Mouse (Mus musculus) liver, adult (tissue): Measurements from ENCODE around the gene Trappc1.

ENCODE experiments used
- GATA4 ChIP-seq: IDR thresholded peaks from 2 replicates; pipeline ENCODE4 v1.6.1; 2014; ENCODE audit warnings: mild to moderate bottlenecking, low read length; ENCODE audit not compliant: insufficient replicate concordance

Gene Trappc1

DNA sequence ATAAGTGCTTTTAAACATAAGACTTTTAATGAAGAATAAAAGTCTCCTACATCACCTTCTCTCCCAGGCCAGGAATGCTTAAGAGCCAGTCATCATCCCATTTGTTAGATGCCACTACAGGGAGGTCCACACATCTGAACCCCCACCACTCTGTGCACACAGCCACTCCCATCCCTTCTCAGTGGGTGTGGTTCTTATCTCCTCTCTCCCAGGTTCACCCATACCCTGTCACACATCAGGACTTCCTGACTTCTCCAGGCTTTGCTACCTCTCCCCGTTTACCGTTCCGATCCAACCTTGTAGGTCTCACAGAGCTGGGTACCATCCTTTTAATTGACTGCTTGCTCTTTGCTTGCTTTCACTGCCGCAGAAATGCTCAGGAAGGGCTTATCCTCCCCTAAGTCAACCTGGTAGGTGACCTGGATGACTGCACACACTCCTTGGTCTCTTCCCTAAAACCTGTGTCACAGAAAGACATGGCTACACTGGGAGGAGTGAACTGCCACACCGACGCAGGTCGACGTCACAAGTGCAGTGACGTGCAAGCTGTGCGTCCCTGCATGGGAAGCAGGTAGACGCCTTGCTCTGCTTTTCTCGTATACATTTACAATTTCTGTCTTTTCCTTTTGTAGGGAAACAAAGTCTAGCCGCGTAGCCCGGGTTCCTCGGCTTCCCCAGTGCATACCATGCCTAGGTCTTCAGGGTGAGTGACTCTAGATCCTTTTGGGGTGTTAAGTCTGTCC lies 49.6 kb downstream of the Trappc1 start:
- TF ChIP-seq GATA4 = no peak
